Mouse (Mus musculus): ENCODE measurements around the gene Vmn2r7.
"Not testable (repeated sequence)": the region's sequence is repeated elsewhere in the genome, so short reads cannot be mapped to it uniquely, and the experiment has no call there.

Gene Vmn2r7

DNA sequence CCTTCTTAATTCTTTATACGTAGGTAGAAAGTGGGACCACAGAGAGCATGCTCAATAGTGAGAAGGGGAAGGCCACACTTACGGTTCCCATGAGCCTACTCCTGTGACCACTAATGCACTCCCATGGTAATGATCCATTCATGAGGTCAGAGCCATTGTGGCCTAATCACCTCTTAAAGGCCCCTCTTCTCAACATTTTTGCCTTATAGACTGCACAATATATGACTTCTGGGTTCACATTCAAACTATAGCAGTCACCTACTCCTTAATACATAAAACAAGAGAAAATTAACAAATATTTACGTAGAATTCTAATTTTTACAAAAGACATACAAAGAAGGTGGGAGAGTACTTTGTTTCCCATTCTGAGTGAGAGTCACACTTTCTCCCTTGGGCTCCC is at the start of gene Vmn2r7:
TSS of gene Vmn2r7 (minus strand) at position 101 of the 400 bp plus-strand sequence.
- not testable (repeated sequence) for DNase-seq

DNA sequence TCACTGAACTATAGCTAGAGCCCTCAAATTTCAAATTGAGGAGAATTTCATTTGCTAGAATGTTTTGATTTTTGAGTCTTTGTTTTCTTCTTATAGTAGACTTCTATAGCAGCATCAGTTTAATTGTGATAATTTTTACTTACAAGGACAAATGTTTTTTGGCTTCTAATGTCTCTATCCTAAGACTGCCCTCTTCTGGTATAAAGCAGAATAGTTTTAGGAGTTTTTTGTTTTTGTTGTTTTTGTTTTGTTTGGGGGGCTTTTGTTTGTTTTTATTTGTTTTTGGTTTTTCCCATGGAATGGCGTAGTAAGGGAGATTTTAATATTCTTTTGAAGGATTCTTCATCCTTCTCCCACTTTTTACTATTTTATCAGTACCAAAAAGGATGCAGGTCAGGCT is 45.2 kb upstream of the Vmn2r7 start:
- DNase-seq = no peak

DNA sequence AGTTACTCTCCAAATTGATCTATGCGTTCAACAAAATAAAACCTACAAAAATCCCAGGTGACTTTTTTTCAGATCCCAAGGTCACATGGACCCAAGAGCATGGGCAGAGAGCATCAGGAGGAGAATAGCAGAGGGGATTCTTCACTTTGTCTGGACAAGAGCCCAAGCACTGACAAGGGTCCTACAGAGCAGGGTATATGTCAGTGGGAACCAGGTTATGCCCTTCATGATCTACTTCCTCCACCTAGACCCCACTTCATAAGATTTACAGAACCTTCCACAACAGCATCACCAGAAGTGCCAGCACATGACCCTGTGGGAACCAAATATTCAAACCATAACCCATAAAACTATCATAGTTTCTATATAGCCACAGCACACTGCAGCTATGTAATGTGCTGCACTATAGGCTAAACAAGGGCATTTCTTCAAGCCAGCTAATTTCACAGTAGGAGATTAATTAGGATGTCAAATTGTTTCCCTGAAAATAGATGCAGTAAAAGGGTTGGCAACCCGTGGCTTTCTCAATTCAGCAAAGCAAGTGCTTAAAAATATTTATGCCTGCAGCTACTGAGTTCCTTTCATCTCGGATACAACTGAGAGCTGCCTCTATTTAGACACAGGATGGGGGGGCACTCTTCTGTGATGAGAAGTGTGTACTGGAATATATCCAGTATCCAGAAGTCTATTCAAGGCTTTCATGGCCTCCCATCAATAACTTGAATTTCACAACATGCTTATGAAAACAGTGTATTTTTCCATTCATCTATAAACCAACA is 33.8 kb upstream of the Vmn2r7 start:
- no peak for DNase-seq

DNA sequence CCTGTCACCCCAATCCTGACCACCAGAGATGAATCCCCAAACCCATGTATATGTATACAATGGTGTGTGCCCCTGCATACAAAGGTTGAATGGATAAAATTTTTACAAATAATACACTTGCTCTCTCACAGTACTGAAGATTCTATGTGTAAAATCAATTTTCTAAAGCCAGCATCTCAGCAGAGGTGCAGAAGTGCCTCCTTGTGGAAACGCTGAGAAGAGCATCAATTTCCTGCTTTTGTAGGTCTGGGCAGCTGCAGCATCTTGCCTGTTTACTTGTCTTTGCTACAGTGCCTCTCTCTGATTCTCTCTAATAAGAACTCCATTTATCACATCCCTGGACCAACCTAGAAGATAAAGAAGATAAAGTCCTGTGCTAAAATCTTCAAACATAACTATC is 32.1 kb upstream of the Vmn2r7 start:
- DNase-seq = no peak

DNA sequence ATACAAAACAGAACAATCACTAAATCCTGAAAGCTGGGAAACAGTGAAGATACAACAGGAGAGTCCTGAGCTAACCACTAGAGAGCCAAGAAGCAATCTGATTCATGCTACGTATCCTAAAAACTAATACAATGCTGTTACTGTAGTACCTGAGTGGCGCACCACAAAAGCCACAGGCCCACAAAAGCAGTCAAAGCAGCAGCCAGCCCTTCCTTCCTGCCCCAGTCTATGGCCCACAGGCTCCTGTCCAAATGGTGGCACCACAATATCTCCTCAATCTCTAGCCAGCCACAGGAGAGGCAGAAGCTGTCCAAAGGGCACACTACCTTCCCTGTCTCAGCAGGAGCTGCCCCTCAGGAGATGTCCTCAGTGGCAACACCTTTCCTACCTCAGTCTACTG is 1.7 kb downstream of the Vmn2r7 start:
- no peak for DNase-seq

DNA sequence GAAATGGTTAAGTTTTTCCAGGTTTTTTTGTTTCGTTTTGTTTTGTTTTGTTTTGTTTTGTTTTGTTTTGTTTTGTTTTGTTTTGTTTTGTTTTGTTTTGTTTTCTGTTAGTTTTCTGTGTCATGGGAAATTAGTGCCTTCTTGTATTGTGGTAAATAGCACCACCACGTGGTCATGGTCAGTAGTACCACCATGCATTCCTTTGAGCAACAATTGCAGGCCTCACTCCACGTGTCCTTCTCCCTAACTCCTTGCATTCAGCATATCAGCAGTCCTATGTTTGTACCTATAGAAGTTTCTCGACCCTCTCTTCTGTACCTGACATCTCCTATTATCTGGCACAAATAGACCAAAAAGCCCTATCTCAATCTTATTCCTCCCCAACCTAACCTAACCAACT is 2.3 kb downstream of the Vmn2r7 start:
- peak; percentile 41 to 53 for DNase-seq

DNA sequence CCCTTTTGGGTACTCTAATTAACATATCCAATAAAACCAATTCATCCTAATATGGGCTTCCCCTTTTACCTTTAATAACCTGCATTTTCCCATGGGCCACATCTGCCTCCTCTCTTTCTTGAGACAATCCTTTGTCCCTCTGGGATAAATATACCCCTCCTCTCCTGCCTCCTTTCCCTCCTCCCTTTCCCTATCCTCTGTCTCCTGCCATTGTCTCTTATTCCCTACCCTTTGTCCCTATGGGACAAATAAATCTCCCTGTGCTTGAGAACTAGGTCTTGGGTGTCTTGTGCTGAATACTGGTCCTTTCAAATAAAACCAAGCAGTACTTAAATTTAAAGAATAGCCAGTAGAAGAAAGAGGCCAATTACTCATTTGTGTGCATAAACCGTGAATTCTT is 13.4 kb downstream of the Vmn2r7 start:
- DNase-seq = no peak

DNA sequence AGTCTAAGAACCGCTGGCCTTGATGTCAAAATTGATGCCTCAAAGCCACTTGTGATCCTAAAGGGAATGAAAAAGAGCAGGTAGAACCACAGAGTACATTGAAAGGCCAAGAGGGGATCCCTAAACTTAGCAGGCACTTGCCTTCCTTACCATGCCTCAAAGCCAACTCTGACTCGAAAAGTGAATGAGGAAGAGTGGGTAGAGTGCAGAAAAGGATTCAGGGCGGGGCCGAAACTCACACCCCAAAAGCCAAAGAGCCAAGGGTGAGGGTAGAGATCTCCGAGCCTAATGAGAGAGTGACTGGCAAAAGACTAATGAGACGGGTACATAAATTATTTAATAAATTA is 53.3 kb downstream of the Vmn2r7 start:
- no peak for DNase-seq

DNA sequence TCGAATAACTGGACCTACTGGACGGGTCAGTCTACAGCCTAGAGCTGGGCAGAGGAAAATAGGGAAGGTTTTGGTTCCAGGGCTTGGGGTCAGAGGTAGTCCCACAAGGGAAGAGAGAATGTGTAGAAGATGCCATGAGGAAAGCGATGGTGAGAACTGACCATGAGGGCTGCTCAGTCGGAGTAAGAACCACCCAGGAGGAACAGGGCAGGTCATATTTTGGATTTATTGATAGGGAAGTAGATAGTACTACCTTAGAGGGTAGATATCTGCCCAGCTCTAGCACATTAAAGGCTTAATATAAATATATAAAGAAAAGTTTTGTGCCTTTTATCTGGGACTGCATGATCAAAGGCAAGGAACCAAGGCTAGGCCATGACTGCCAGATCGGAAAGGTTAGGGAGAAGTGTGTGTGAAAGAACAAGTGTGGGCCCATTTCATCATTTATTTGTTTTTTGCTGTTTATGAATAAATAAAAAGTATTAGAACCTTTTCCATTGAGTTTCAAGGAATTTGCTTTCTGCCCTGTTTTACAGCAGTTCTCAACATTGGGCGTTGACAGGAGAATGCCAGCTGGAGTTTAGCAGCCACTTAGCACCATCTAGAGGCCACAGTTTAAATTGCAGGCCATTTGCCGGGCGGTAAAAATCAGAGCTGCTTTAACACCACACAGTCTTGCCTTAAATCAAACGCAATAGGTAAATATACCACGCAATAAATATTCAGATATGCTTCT is 53.9 kb downstream of the Vmn2r7 start:
- DNase-seq = peak; percentile 59 to 73

DNA sequence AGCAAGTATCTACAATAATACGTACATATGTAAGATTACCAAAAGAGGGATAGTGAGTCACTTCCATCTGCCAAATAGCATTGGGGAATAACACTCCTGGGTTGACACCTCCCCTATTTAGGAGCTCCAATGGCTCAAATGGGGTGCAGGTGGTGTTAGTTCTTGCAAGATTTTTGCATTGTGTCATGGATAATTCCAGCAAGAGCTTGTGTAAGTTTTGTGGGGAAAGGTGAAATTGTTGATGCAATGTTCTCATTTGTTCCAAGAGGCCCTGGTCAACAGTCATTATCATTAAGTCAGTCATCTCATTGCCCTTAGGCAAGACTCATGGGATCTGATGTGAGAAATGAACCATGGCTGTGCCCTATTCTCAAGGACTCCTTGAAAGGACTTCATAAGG is 61.7 kb downstream of the Vmn2r7 start:
- no peak for DNase-seq

DNA sequence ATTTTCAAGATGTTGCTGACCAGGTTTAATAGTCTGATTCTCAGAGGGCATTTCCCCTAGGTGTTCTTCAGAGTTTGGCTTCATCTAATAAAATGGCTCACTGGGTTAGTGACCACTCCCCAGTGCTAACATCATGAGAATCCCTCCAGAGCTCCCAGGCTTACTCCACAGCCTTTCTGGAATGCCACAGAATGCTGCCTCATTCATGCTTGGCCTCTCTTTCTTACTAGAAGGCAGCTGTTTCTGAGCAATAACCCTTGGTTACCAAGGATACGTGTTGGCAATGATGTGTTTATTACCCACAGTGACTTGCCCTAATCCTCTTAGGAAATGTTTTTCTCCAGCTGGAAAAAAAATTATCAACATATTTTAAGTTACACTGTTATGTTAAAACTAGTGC is 72.4 kb downstream of the Vmn2r7 start:
- DNase-seq = no peak

DNA sequence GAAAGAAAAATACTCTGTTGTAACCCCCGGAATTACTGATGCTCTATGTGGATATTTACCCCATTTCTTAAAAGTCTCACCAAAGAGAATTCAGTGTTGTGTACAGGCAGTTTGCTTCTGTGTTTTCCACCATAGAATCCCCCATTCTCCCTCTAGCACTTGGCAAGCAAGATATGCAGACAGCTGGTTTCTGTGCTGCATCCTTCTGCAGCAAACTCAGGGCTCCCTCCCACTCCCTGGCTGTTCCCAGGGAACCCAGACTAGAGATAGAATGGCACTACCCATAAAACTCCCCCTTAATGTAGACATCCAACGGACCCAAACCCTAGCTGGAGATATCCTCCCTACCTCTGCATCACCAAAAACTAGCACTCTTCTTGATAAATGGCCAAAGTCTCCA is 88.4 kb downstream of the Vmn2r7 start:
- DNase-seq = no peak

DNA sequence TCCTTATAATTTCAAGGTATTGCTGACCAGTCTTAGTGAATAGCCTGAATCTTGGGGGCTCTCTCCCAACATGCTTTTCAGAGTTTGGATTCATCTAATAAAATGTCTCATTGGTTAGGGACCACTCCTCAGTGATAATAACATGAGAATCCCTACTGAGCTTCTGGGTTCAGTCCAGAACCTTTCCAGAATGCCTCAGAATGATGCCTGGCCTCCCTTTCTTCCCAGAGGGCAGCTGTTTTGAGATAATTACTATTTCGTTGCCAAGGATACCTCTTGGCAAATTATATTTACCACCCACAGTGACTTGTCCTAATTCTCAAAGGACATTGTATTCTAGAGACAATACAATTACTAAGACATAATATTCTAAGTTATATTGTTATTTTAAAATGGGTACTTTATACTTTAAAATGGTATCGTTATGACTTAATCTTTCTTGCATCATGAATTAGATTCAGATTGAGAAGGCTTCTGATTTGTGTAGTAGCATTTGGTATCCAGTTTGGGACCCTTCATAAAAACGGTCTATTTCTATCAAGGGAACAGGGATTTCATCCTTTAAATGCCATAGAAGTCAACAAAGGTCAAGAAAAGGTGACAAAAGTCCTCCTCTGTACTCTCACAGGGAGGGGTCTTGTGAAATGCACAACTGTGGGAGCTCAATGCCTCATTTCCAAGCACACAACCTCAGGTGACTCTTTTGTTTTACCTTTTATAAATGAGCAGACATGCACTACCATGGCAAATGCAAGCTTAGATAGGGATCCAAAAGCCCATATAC is 117.2 kb downstream of the Vmn2r7 start:
- DNase-seq = peak in 1 of 2 experiments; percentile 10

DNA sequence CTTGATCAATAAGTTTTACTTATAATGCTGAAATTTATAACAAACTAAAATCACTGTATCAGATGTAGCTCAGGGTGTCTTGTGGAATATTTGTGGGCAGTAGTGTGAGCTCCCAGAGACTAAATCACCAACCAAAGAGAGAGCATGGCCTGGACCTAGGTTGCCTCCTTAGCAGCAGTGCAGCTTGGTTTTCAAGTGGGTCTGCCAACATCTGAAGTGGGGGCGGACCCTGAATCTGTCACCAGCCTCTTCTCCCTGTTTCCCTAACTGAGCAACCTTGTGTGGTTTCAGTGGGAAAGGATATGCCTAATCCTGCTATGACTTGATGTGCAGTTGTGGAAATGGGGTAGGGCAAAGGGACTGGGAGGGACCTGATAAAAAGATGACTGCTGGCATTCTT is 118.8 kb downstream of the Vmn2r7 start:
- DNase-seq = not testable (repeated sequence)

DNA sequence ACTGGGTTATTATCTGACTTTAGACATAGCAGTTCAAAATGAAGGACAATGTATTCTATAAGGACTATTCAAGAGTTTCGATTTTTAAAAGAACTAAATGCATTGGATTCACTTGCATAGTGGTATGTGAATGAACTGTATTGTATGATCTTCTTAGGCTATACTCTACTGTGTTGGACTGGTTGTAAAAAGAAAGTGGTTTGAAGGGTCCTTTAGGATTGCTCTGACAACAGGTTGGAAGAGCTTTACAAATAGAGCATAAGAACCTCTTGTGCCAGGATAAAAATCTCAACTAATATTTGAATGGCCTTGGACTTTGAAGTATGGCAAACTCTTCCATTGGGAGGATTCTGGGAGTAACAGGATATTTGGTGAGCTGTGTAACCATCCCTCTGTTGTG is 168.5 kb downstream of the Vmn2r7 start:
- not testable (repeated sequence) for DNase-seq

All from cerebellum, postnatal 36 days (tissue).